ENCODE assay signal across 30 mouse cellular contexts in the genomic region with DNA sequence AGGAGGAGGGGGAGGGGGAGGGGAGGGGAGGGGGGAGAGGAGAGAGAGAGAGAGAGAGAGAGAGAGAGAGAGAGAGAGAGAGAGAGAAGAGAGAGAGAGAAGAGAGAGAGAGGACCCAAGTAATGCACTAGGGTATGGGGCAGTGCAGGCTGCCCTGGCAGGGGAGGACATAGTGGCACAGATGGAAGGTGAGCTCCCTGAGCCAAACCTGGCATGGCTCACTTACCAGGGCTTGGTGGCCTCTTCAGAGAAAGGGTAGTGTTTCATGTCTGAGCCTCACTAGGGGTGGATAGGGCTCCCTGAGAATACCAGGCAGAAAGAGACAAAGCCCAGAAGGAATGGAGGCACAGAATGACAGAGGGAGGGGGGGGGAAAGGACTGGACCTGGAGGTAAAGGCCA. TPM values are rescaled to one million over a fixed set of nuclear protein-coding genes. Genes with fewer than 3 reads are reported as not detected.
"Had no signal": no experiment of that assay in that cellular context is flagged by ENCODE, and none has a peak within 500 bp of the region (broad histone marks: within the 10 kb centered on the region; RNA-seq: fewer than 3 reads in every experiment).

No protein-coding gene starts in this region.

- H3K27ac ChIP-seq: embryonic facial prominence, embryonic 10.5 days; embryonic facial prominence, embryonic 12.5 days; embryonic facial prominence, embryonic 15.5 days; forebrain, embryonic 10.5 days; forebrain, embryonic 12.5 days; forebrain, embryonic 13.5 days; forebrain, embryonic 15.5 days; heart, adult 2 months; heart, embryonic 10.5 days; heart, embryonic 13.5 days had no signal

- ATAC-seq: forebrain, embryonic 13.5 days; forebrain, embryonic 14.5 days; forebrain, embryonic 15.5 days; forebrain, embryonic 16.5 days; forebrain, postnatal 0 days had no signal

- H3K4me3 ChIP-seq: embryonic facial prominence, embryonic 10.5 days; embryonic facial prominence, embryonic 12.5 days; embryonic facial prominence, embryonic 13.5 days; embryonic facial prominence, embryonic 15.5 days; erythroblast, embryonic 14.5 days; forebrain, embryonic 10.5 days; forebrain, embryonic 12.5 days; forebrain, embryonic 13.5 days; forebrain, embryonic 15.5 days; heart, adult 2 months; heart, embryonic 10.5 days; heart, embryonic 12.5 days; heart, embryonic 13.5 days had no signal

- DNase-seq: cerebellum, adult 9-10 months; cerebellum, postnatal 36 days; embryo, embryonic 11 days; forebrain, postnatal 0 days; gastrocnemius, postnatal 10 days; gastrocnemius, postnatal 14 days; gastrocnemius, postnatal 36 days; heart, adult 11 months; heart, adult 18-20 months; heart, adult 2 months had no signal

RNA-seq across cellular contexts. Expression of gene Cel, which starts 0.6 kb away (rescaled TPM):
- total RNA-seq: common myeloid progenitor, adult 5-6 weeks; forebrain, postnatal 0 days; gastrocnemius, adult 8-10 months; gastrocnemius, postnatal 10 days; gastrocnemius, postnatal 14 days; gastrocnemius, postnatal 36 days; gastrocnemius, postnatal 4 days; granulocyte monocyte progenitor cell, adult 5-6 weeks; heart, adult 18-20 months; heart, adult 2 months; heart, adult 8-10 months had no signal

RNA-seq across cellular contexts. Expression of gene Gm10134, which starts 57.9 kb away (rescaled TPM):
- total RNA-seq: common myeloid progenitor, adult 5-6 weeks; forebrain, postnatal 0 days; gastrocnemius, postnatal 36 days; granulocyte monocyte progenitor cell, adult 5-6 weeks had no signal

RNA-seq across cellular contexts. Expression of gene Gfi1b, which starts 58.0 kb away (rescaled TPM):
- total RNA-seq: forebrain, postnatal 0 days; gastrocnemius, adult 18-20 months; gastrocnemius, adult 8-10 months; gastrocnemius, postnatal 14 days; gastrocnemius, postnatal 36 days; heart, adult 18-20 months; heart, adult 2 months had no signal
